Mouse (Mus musculus) liver, embryonic 15.5 days (tissue): ENCODE data around the gene Gal3st2. TPM values are rescaled to one million over a fixed set of nuclear protein-coding genes. Genes with fewer than 3 reads are reported as not detected.
"Not testable (repeated sequence)": the region's sequence is repeated elsewhere in the genome, so short reads cannot be mapped to it uniquely, and the experiment has no call there.

Experiments used
- ATAC-seq: fragments of 200-750 bp; cut with Nextera tagmentation; 2 replicates; pipeline ENCODE4 v1.8.0; 2017; ENCODE audit warnings: moderate number of reproducible peaks, mild to moderate bottlenecking, moderate library complexity; ENCODE audit not compliant: insufficient read depth
- H3K27ac ChIP-seq: fragments of 300-500 bp; sonication (generic); replicated peaks from 2 replicates; pipeline ENCODE4 v1.5.1; 2015; ENCODE audit warnings: mild to moderate bottlenecking, inconsistent platforms
- H3K27me3 ChIP-seq: fragments of 300-500 bp; sonication (generic); 2 replicates; pipeline ENCODE4 v1.6.1; 2015; ENCODE audit warnings: mild to moderate bottlenecking, inconsistent platforms
- H3K36me3 ChIP-seq: fragments of 300-500 bp; sonication (generic); replicated peaks from 2 replicates; pipeline ENCODE4 v1.6.1; 2015; ENCODE audit warnings: moderate library complexity, mild to moderate bottlenecking, inconsistent platforms
- H3K4me1 ChIP-seq: fragments of 300-500 bp; sonication (generic); replicated peaks from 2 replicates; pipeline ENCODE4 v1.6.1; 2015; ENCODE audit warnings: inconsistent platforms
- H3K4me2 ChIP-seq: fragments of 300-500 bp; sonication (generic); 2 replicates; pipeline ENCODE4 v1.6.1; 2015; ENCODE audit warnings: moderate library complexity, mild to moderate bottlenecking, inconsistent platforms
- H3K4me3 ChIP-seq: fragments of 300-500 bp; sonication (generic); replicated peaks from 2 replicates; pipeline ENCODE4 v1.5.1; 2015; ENCODE audit warnings: mild to moderate bottlenecking, inconsistent platforms
- H3K9ac ChIP-seq: fragments of 300-500 bp; sonication (generic); 2 replicates; pipeline ENCODE4 v1.6.1; 2015; ENCODE audit warnings: moderate library complexity, mild to moderate bottlenecking, inconsistent platforms
- H3K9me3 ChIP-seq: fragments of 300-500 bp; sonication (generic); replicated peaks from 2 replicates; pipeline ENCODE4 v1.6.1; 2016; ENCODE audit warnings: inconsistent platforms
- WGBS: fragments of 180-500 bp; shearing (Covaris S2); methylation state at CpG from one replicate; pipeline ENCODE4 v1.1.7; 2015; ENCODE audit warnings: mixed read lengths; ENCODE audit not compliant: insufficient replicate concordance; 5-methylcytosine and 5-hydroxymethylcytosine counted together
- polyA plus RNA-seq: library from polyadenylated mRNA; unstranded; fragments of >200 nt; fragmentation: Nextera tagmentation; extraction: Ambion mirVana; gene quantifications from 2 replicates; pipeline ENCODE4 v1.2.1, GENCODE M21; 2015

The Gal3st2 gene
- polyA plus RNA-seq, result not detected in 2 replicates

GRCm38 (mm10) chr1:93861048-93861447, at the start of gene Gal3st2:
Gene Gal3st2, plus strand, starts transcription at chr1:93861306.
- H3K9me3 ChIP-seq, H3K4me2 ChIP-seq, H3K9ac ChIP-seq, H3K36me3 ChIP-seq, H3K27me3 ChIP-seq, H3K27ac ChIP-seq, ATAC-seq, H3K4me1 ChIP-seq, H3K4me3 ChIP-seq: not testable (repeated sequence)
- WGBS, result 32% methylated on average over 2 of the region's 2 CpGs

- Histone ChIP-seq H3K9me3 (no peaks in the 10 kb centered on the region), H3K27ac (no peak overlapping the region), H3K36me3 (peaks cover 95% of the 10 kb centered on the region), H3K27me3 (no peaks in the 10 kb centered on the region), H3K4me2 (no peak overlapping the region), H3K4me3 (no peak overlapping the region), H3K9ac (no peak overlapping the region), H3K4me1 (peaks cover 5% of the 10 kb centered on the region; the same call in 1 of the 2 replicates)
- no peak for ATAC-seq
- 68% methylated on average over 8 of the region's 8 CpGs for WGBS
Observed at GRCm38 (mm10) chr1:93811495-93812039, 49.5 kb upstream of the Gal3st2 start.

- Histone ChIP-seq H3K9me3 (no peaks in the 10 kb centered on the region), H3K27ac (peak overlapping the region; percentile 41; the same call in 1 of the 2 replicates), H3K4me3 (no peak overlapping the region), H3K9ac (no peak overlapping the region), H3K4me2 (no peak overlapping the region), H3K27me3 (no peaks in the 10 kb centered on the region), H3K36me3 (peaks cover 86% of the 10 kb centered on the region), H3K4me1 (peaks cover 3% of the 10 kb centered on the region)
- ATAC-seq, result no peak
- WGBS, result 76% methylated on average over 8 of the region's 8 CpGs
Observed at GRCm38 (mm10) chr1:93817823-93818532, 43.1 kb upstream of the Gal3st2 start.

GRCm38 (mm10) chr1:93818722-93819121, 42.4 kb upstream of the Gal3st2 start:
- 82% methylated on average over 7 of the region's 7 CpGs for WGBS
- Histone ChIP-seq H3K4me3 (no peak overlapping the region), H3K9me3 (no peaks in the 10 kb centered on the region), H3K4me1 (peaks cover 10% of the 10 kb centered on the region), H3K4me2 (no peak overlapping the region), H3K36me3 (peaks cover 79% of the 10 kb centered on the region), H3K27me3 (no peaks in the 10 kb centered on the region), H3K27ac (peak overlapping the region; percentile 41; the same call in 1 of the 2 replicates), H3K9ac (no peak overlapping the region)
- no peak for ATAC-seq

GRCm38 (mm10) chr1:93823796-93824495, 37.2 kb upstream of the Gal3st2 start:
- H3K4me3 ChIP-seq, result no peak overlapping the region
- ATAC-seq, result no peak

GRCm38 (mm10) chr1:93824609-93825008, 36.5 kb upstream of the Gal3st2 start, which contains the start of gene D2hgdh:
Gene D2hgdh, plus strand, starts transcription at chr1:93824909.
- Histone ChIP-seq H3K9ac (peak within 1 kb of the TSS; percentile 58), H3K36me3 (peaks cover 20% of the 10 kb centered on the region), H3K4me2 (peak within 1 kb of the TSS; percentile 80), H3K27me3 (no peaks in the 10 kb centered on the region), H3K4me1 (peaks cover 34% of the 10 kb centered on the region), H3K4me3 (peak within 1 kb of the TSS; percentile 62), H3K9me3 (no peaks in the 10 kb centered on the region), H3K27ac (peak within 1 kb of the TSS; percentile 98)
- peak; percentile 22 for ATAC-seq
- 9% methylated on average over 10 of the region's 10 CpGs for WGBS

More at GRCm38 (mm10) chr1:93823796-93824495, 37.2 kb upstream of the Gal3st2 start:
- Histone ChIP-seq H3K27ac (peak overlapping the region; percentile 98), H3K4me2 (peak overlapping the region; percentile 80), H3K4me1 (peaks cover 34% of the 10 kb centered on the region), H3K9ac (peak overlapping the region; percentile 58), H3K9me3 (no peaks in the 10 kb centered on the region), H3K36me3 (peaks cover 26% of the 10 kb centered on the region), H3K27me3 (no peaks in the 10 kb centered on the region)
- 60% methylated on average over 3 of the region's 3 CpGs for WGBS

GRCm38 (mm10) chr1:93825105-93825674, 35.9 kb upstream of the Gal3st2 start:
- peak overlapping the region; percentile 62 for H3K4me3 ChIP-seq
- peak overlapping the region; percentile 58 for H3K9ac ChIP-seq
- peaks cover 15% of the 10 kb centered on the region for H3K36me3 ChIP-seq
- peaks cover 34% of the 10 kb centered on the region for H3K4me1 ChIP-seq
- H3K9me3 ChIP-seq, result no peaks in the 10 kb centered on the region
- peak overlapping the region; percentile 98 for H3K27ac ChIP-seq
- under 1% methylated on average over 30 of the region's 30 CpGs for WGBS
- H3K4me2 ChIP-seq, result peak overlapping the region; percentile 80
- peak; percentile 99 for ATAC-seq
- H3K27me3 ChIP-seq, result no peaks in the 10 kb centered on the region

- no peak for ATAC-seq
- Histone ChIP-seq H3K9me3 (no peaks in the 10 kb centered on the region), H3K4me3 (peak overlapping the region; percentile 62), H3K4me1 (peaks cover 34% of the 10 kb centered on the region), H3K27me3 (no peaks in the 10 kb centered on the region), H3K36me3 (peaks cover 8% of the 10 kb centered on the region), H3K27ac (peak overlapping the region; percentile 98), H3K9ac (peak overlapping the region; percentile 58), H3K4me2 (peak overlapping the region; percentile 80)
- WGBS, result 47% methylated on average over 27 of the region's 27 CpGs
Observed at GRCm38 (mm10) chr1:93825771-93826539, 35.2 kb upstream of the Gal3st2 start.

GRCm38 (mm10) chr1:93826540-93826835, 34.6 kb upstream of the Gal3st2 start:
- no peak for ATAC-seq
- no peak overlapping the region; the same call in 1 of the 2 replicates for H3K9ac ChIP-seq
- 82% methylated on average over 9 of the region's 9 CpGs for WGBS

GRCm38 (mm10) chr1:93832754-93833360, 28.2 kb upstream of the Gal3st2 start:
- not testable (repeated sequence) for H3K9ac ChIP-seq, H3K27ac ChIP-seq, H3K4me1 ChIP-seq, ATAC-seq, H3K36me3 ChIP-seq, H3K4me2 ChIP-seq, H3K9me3 ChIP-seq, H3K27me3 ChIP-seq, H3K4me3 ChIP-seq
- 39% methylated on average over 3 of the region's 4 CpGs for WGBS

More at GRCm38 (mm10) chr1:93826540-93826835, 34.6 kb upstream of the Gal3st2 start:
- Histone ChIP-seq H3K36me3 (peaks cover 2% of the 10 kb centered on the region; the same call in 1 of the 2 replicates), H3K4me3 (peak overlapping the region; percentile 62), H3K9me3 (no peaks in the 10 kb centered on the region), H3K27me3 (no peaks in the 10 kb centered on the region), H3K4me2 (peak overlapping the region; percentile 80), H3K4me1 (peaks cover 34% of the 10 kb centered on the region), H3K27ac (peak overlapping the region; percentile 98; the same call in 1 of the 2 replicates)
